Mouse (Mus musculus) stomach, postnatal 0 days (tissue): ENCODE measurements around the gene Fez1. TPM values are rescaled to one million over a fixed set of nuclear protein-coding genes. Genes with fewer than 3 reads are reported as not detected.
A peak's percentile ranks its signal among the peaks of the same experiment; 100 is the strongest.

Source experiments
- ATAC-seq: fragments of 200-750 bp; cut with Nextera tagmentation; 2 replicates; pipeline ENCODE4 v1.8.0; 2017; ENCODE audit not compliant: low FRiP score, low TSS enrichment
- DNase-seq: peaks from one replicate; pipeline ENCODE4 v3.0.0-alpha.2; 2016; ENCODE audit warnings: low spot score
- H3K27ac ChIP-seq: fragments of 300-500 bp; sonication (generic); replicated peaks from 2 replicates; pipeline ENCODE4 v1.5.1; 2014; ENCODE audit warnings: mild to moderate bottlenecking, control low read depth
- H3K27me3 ChIP-seq: fragments of 300-500 bp; sonication (generic); 2 replicates; pipeline ENCODE4 v1.6.1; 2014; ENCODE audit warnings: low read length; ENCODE audit not compliant: control insufficient read depth, insufficient read depth
- H3K36me3 ChIP-seq: fragments of 300-500 bp; sonication (generic); 2 replicates; pipeline ENCODE4 v1.6.1; 2014; ENCODE audit warnings: low read length, mixed read lengths; ENCODE audit not compliant: control insufficient read depth, insufficient read depth
- H3K4me1 ChIP-seq: fragments of 300-500 bp; sonication (generic); replicated peaks from 2 replicates; pipeline ENCODE4 v1.6.1; 2014; ENCODE audit warnings: antibody characterized with exemption; ENCODE audit not compliant: control insufficient read depth, insufficient read depth
- H3K4me2 ChIP-seq: fragments of 300-500 bp; sonication (generic); replicated peaks from 2 replicates; pipeline ENCODE4 v1.6.1; 2014; ENCODE audit warnings: low read depth, mild to moderate bottlenecking, control low read depth, moderate library complexity
- H3K4me3 ChIP-seq: fragments of 300-500 bp; sonication (generic); 2 replicates; pipeline ENCODE4 v1.5.1; 2014; ENCODE audit warnings: low read depth, low read length, control low read depth
- H3K9ac ChIP-seq: fragments of 300-500 bp; sonication (generic); 2 replicates; pipeline ENCODE4 v1.6.1; 2014; ENCODE audit warnings: mild to moderate bottlenecking, low read length, control low read depth, mixed read lengths
- H3K9me3 ChIP-seq: fragments of 300-500 bp; sonication (generic); 2 replicates; pipeline ENCODE4 v1.6.1; 2016; ENCODE audit warnings: low read length; ENCODE audit not compliant: control insufficient read depth
- CTCF ChIP-seq: IDR thresholded peaks from 2 replicates; pipeline ENCODE4 v1.5.1; 2016; ENCODE audit warnings: antibody characterized with exemption, low read depth, mild to moderate bottlenecking, moderate library complexity
- EP300 ChIP-seq: optimal IDR thresholded peaks from 2 replicates; pipeline ENCODE3; 2016; ENCODE audit warnings: antibody characterized with exemption
- WGBS: fragments of 180-500 bp; shearing (Covaris S2); extraction: QIAGEN DNeasy Blood & Tissue Kit; methylation state at CpG from one replicate; pipeline ENCODE4 v1.1.7; 2014; 5-methylcytosine and 5-hydroxymethylcytosine counted together
- polyA plus RNA-seq: library from polyadenylated mRNA; unstranded; fragments of >200 nt; fragmentation: Nextera tagmentation; extraction: Ambion mirVana; gene quantifications from 2 replicates; pipeline ENCODE4 v1.2.1, GENCODE M21; 2015

Fez1 gene
- polyA plus RNA-seq, 1 experiment from 2014 or later, result 6.8 TPM

DNA sequence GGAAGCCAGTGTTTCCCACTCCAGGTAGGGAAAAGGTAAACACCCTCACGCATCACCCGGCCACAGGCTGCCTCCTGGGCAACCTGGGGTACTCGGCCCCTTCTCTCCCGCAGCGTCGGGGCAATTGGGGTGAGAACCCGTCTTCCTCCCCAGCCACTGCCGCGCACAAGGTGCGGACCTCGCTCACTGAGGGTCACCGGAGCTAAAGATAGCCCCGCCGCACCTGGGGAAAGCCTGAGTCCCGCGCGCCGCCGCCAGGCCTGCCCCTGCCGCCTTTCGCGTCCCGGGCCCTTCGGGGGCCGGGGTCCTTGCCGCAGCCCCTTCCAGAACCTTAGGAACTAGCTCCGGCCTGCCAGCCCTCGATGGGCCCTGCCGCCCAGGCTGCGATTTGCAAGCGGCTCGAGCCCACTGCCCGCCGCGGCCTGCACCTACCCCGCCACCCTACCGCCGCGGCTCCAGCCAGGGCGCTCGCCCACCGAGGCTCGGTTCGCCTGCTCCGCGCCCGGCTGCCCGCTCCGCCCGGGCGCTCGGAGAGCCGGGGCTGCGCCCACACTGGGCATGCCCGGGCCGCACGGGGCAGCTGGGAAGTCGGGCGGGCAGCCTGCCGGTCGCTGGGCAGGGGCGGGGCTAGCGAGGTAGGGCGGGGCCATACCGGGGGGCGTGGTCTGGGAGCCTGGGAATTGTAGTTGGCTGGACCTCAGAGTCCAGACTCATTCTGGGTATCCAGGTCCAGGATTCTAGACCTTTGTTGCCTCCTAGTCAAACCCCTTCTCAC lies 24.7 kb upstream of the Fez1 start, which contains the start of gene Ei24:
TSS of gene Ei24 (minus strand) at position 613 of the 775 bp plus-strand sequence.
- H3K4me1 ChIP-seq, result no peaks in the 10 kb centered on the region
- no peaks in the 10 kb centered on the region for H3K9me3 ChIP-seq
- under 1% methylated on average over 63 of the region's 66 CpGs for WGBS
- H3K4me3 ChIP-seq, result peak within 1 kb of the TSS; percentile 86
- ATAC-seq, result peak; percentile 99
- no peak for TF ChIP-seq EP300
- no peak for TF ChIP-seq CTCF
- H3K27me3 ChIP-seq, result no peaks in the 10 kb centered on the region
- H3K4me2 ChIP-seq, result peak within 1 kb of the TSS; percentile 70
- DNase-seq, result peak; percentile 97
- H3K36me3 ChIP-seq, result no peaks in the 10 kb centered on the region; the same call in 1 of the 2 replicates
- H3K27ac ChIP-seq, result peak within 1 kb of the TSS; percentile 82
- peak within 1 kb of the TSS; percentile 97 for H3K9ac ChIP-seq

DNA sequence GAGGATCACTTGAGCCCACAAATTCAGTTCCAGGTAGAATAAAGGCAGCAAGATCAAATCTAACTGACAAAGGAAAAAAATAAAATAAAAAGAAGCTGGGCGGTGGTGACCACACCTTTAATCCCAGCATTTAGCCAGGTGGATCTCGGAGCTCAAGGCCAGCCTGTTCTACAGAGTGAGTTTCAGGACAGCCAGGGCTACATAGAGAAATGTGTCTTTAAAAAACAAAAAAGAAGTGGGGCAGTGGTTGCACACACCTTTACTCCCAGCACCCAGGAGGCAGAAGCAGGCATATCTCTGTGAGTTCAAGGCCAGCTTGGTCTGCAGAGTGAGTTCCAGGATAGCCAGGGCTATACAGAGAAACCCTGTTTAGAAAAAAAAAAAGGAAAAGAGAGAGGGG lies 19.7 kb upstream of the Fez1 start:
- no peak for DNase-seq
- H3K27ac ChIP-seq, result no peak overlapping the region
- no peaks in the 10 kb centered on the region for H3K9me3 ChIP-seq
- no peaks in the 10 kb centered on the region for H3K36me3 ChIP-seq
- 64% methylated on average over 2 of the region's 2 CpGs for WGBS
- no peaks in the 10 kb centered on the region for H3K4me1 ChIP-seq
- H3K27me3 ChIP-seq, result no peaks in the 10 kb centered on the region
- no peak overlapping the region for H3K4me2 ChIP-seq
- no peak for ATAC-seq
- TF ChIP-seq CTCF, result no peak
- no peak for TF ChIP-seq EP300
- no peak overlapping the region for H3K9ac ChIP-seq
- H3K4me3 ChIP-seq, result no peak overlapping the region

DNA sequence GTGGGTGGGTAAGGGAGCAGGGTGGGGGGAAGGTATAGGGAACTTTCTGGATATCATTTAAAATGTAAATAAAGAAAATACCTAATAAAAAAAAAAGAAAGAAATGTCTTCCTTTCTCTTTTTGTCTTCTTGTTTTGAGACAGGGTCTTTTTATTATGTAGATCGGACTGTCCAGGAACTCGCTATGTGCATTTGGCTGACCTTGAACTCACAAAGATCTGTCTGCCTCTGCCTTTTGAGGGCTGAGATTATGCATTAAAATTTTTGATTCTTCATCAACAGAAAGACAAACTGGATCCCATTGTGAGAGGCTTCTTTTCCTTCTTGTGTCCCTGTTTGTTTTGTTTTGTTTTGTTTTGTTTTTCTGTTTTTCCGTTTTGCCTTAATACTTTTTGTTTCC lies 18.7 kb upstream of the Fez1 start:
- WGBS, result 85% methylated on average over 3 of the region's 3 CpGs
- no peak overlapping the region for H3K27ac ChIP-seq
- no peaks in the 10 kb centered on the region for H3K4me1 ChIP-seq
- H3K4me3 ChIP-seq, result no peak overlapping the region
- no peaks in the 10 kb centered on the region for H3K27me3 ChIP-seq
- H3K4me2 ChIP-seq, result no peak overlapping the region
- TF ChIP-seq CTCF (no peak), EP300 (no peak)
- ATAC-seq (no peak), DNase-seq (no peak)
- no peak overlapping the region for H3K9ac ChIP-seq
- H3K9me3 ChIP-seq, result no peaks in the 10 kb centered on the region
- H3K36me3 ChIP-seq, result no peaks in the 10 kb centered on the region

DNA sequence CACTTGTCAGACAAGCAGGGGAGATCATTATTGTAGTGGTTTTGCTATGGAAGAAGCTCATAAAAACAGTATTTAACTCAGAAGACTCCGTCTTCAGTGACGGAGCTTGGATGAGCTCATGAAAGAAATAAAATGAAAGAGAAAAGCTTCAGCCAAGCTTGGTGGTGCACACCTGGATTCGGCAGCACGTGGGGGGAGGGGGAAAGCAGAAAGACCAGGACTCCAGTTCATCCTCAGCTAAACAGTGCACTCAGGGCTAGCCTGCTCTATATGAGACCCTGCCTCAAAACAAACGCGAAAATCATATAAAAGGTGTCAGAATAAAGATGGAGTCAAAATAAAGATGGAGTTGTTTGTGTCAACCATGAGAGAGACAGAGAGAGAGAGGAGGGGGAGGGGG lies 18.3 kb upstream of the Fez1 start:
- TF ChIP-seq CTCF (no peak), EP300 (no peak)
- no peaks in the 10 kb centered on the region for H3K4me1 ChIP-seq
- H3K4me2 ChIP-seq, result no peak overlapping the region
- H3K27me3 ChIP-seq, result no peaks in the 10 kb centered on the region
- 74% methylated on average over 6 of the region's 6 CpGs for WGBS
- ATAC-seq, result no peak
- H3K4me3 ChIP-seq, result no peak overlapping the region
- no peak overlapping the region for H3K27ac ChIP-seq
- no peaks in the 10 kb centered on the region for H3K9me3 ChIP-seq
- H3K9ac ChIP-seq, result no peak overlapping the region
- DNase-seq, result no peak
- H3K36me3 ChIP-seq, result no peaks in the 10 kb centered on the region

DNA sequence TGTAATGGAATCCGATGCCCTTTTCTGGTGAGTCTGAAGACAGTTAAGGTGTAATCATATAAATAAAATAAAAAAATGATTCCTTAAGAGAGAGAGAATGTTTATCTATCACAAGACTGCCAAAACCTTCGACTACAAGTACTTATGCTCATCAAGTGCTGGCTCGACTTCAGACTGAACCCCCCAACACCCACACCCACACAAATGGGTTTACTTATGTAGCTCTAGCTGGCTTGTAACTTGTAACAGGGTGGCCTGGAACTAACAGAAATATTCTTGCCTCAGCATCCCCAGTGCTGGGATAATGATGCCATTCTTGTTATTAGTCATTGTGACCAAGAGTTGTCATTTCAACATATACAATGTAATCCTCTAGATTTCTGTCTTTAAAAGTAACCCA lies 17.7 kb upstream of the Fez1 start:
- ATAC-seq (no peak), DNase-seq (no peak)
- no peak overlapping the region for H3K9ac ChIP-seq
- H3K27ac ChIP-seq, result no peak overlapping the region
- WGBS, result 71% methylated on average over 3 of the region's 3 CpGs
- H3K4me3 ChIP-seq, result no peak overlapping the region
- no peaks in the 10 kb centered on the region for H3K36me3 ChIP-seq
- TF ChIP-seq EP300 (no peak), CTCF (no peak)
- H3K4me2 ChIP-seq, result no peak overlapping the region
- H3K4me1 ChIP-seq, result no peaks in the 10 kb centered on the region
- H3K27me3 ChIP-seq, result no peaks in the 10 kb centered on the region
- H3K9me3 ChIP-seq, result no peaks in the 10 kb centered on the region

DNA sequence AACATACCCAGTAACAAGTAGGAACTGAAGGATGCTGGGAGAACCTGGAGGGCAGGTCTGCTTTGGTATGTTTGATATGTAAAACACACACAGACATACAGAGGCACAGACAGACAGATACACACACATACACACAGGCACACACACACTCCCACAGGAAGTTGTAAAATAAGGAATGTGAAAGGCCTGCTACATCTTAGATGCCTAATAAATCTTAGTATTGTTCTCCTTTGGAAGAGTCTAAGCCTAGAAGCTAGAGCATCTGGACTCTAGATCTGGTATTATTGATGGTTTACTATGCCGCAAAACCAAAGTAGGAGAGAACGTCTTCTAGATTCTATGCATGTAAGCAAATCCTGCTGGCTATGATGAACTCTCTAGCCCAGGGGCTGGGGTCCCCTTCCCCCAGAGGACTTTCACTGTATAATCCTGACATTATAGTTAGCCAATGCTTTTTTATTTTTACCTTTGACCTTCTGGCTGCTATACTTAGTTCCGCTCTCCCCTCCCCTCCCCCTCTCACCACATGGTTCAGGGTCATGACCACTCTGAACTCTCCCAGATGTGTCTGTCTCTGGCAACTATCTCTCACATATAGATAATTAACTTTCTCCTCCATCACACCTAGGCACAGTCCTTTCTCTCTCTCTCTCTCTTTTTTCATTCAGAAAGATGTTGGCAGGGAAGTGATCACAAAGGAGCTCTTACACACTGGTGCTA lies 16.2 kb upstream of the Fez1 start:
- no peak overlapping the region for H3K9ac ChIP-seq
- no peak for TF ChIP-seq EP300
- TF ChIP-seq CTCF, result no peak
- no peak overlapping the region for H3K27ac ChIP-seq
- no peaks in the 10 kb centered on the region for H3K4me1 ChIP-seq
- no peak overlapping the region for H3K4me2 ChIP-seq
- no peak for ATAC-seq
- no peak for DNase-seq
- no peak overlapping the region for H3K4me3 ChIP-seq
- no peaks in the 10 kb centered on the region for H3K9me3 ChIP-seq
- no peaks in the 10 kb centered on the region for H3K27me3 ChIP-seq
- WGBS, result 86% methylated on average over 3 of the region's 3 CpGs
- no peaks in the 10 kb centered on the region for H3K36me3 ChIP-seq
